Mouse (Mus musculus): ENCODE results near the gene Mettl21a. TPM values are rescaled to one million over a fixed set of nuclear protein-coding genes. Genes with fewer than 3 reads are reported as not detected.

Mettl21a gene
- polyA plus RNA-seq, 1 experiment from 2014 or later, result 16.3 TPM

- WGBS, result 61% methylated on average over 6 of the region's 6 CpGs
- Histone ChIP-seq H3K4me2 (ENCODE audit: low read length) (peak overlapping the region; percentile 90), H3K4me3 (replicated peaks; ENCODE audit: low read depth, low read length) (peak overlapping the region; percentile 85; the same call in 1 of the 2 replicates), H3K36me3 (ENCODE audit: insufficient read depth, low read length) (0 out of 2 replicates have a peak, but pooled peaks cover 3% of the 10 kb centered on the region), H3K27me3 (ENCODE audit: insufficient read depth, low read length) (no peaks in the 10 kb centered on the region), H3K27ac (no peak overlapping the region), H3K4me1 (replicated peaks; ENCODE audit: insufficient read depth, low read length) (0 out of 2 replicates have a peak, but pooled peaks cover 4% of the 10 kb centered on the region), H3K9me3 (replicated peaks; ENCODE audit: low read length) (no peaks in the 10 kb centered on the region), H3K9ac (ENCODE audit: low read depth, low read length) (no peak overlapping the region)
- ATAC-seq (replicated peaks; ENCODE audit: low FRiP score, low read depth) (no peak), DNase-seq (ENCODE audit: low spot score) (no peak)
- TF ChIP-seq CTCF (IDR thresholded peaks at IDR 0.05; ENCODE audit: low read depth), result no peak
Observed at GRCm38 (mm10) chr1:64616076-64616475, 966 bp downstream of the Mettl21a start.

GRCm38 (mm10) chr1:64615531-64615991 is 1.5 kb downstream of the Mettl21a start:
- Histone ChIP-seq H3K27ac (peak overlapping the region; percentile 47; the same call in 1 of the 2 replicates), H3K27me3 (ENCODE audit: insufficient read depth, low read length) (no peaks in the 10 kb centered on the region), H3K4me3 (replicated peaks; ENCODE audit: low read depth, low read length) (no peak overlapping the region), H3K4me1 (replicated peaks; ENCODE audit: insufficient read depth, low read length) (0 out of 2 replicates have a peak, but pooled peaks cover 4% of the 10 kb centered on the region), H3K9me3 (replicated peaks; ENCODE audit: low read length) (no peaks in the 10 kb centered on the region), H3K36me3 (ENCODE audit: insufficient read depth, low read length) (0 out of 2 replicates have a peak, but pooled peaks cover 3% of the 10 kb centered on the region), H3K9ac (ENCODE audit: low read depth, low read length) (no peak overlapping the region), H3K4me2 (ENCODE audit: low read length) (peak overlapping the region; percentile 90)
- DNase-seq (ENCODE audit: low spot score) (peak; percentile 46), ATAC-seq (replicated peaks; ENCODE audit: low FRiP score, low read depth) (no peak)
- no peak for TF ChIP-seq CTCF (IDR thresholded peaks at IDR 0.05; ENCODE audit: low read depth)
- WGBS, result 62% methylated on average over 11 of the region's 11 CpGs

GRCm38 (mm10) chr1:64614801-64615345 is 2.2 kb downstream of the Mettl21a start:
- Histone ChIP-seq H3K36me3 (ENCODE audit: insufficient read depth, low read length) (0 out of 2 replicates have a peak, but pooled peaks cover 3% of the 10 kb centered on the region), H3K9ac (ENCODE audit: low read depth, low read length) (no peak overlapping the region), H3K4me1 (replicated peaks; ENCODE audit: insufficient read depth, low read length) (0 out of 2 replicates have a peak, but pooled peaks cover 4% of the 10 kb centered on the region), H3K27ac (peak overlapping the region; percentile 47; the same call in 1 of the 2 replicates), H3K9me3 (replicated peaks; ENCODE audit: low read length) (no peaks in the 10 kb centered on the region), H3K27me3 (ENCODE audit: insufficient read depth, low read length) (no peaks in the 10 kb centered on the region), H3K4me3 (replicated peaks; ENCODE audit: low read depth, low read length) (no peak overlapping the region), H3K4me2 (ENCODE audit: low read length) (peak overlapping the region; percentile 90)
- 82% methylated on average over 10 of the region's 10 CpGs for WGBS
- DNase-seq (ENCODE audit: low spot score) (no peak), ATAC-seq (replicated peaks; ENCODE audit: low FRiP score, low read depth) (no peak)
- no peak for TF ChIP-seq CTCF (IDR thresholded peaks at IDR 0.05; ENCODE audit: low read depth)

GRCm38 (mm10) chr1:64614311-64614710 is 2.7 kb downstream of the Mettl21a start:
- H3K4me3 ChIP-seq (replicated peaks; ENCODE audit: low read depth, low read length), result no peak overlapping the region
- WGBS, result 88% methylated on average over 9 of the region's 9 CpGs
- H3K4me1 ChIP-seq (replicated peaks; ENCODE audit: insufficient read depth, low read length), result 0 out of 2 replicates have a peak, but pooled peaks cover 4% of the 10 kb centered on the region
- H3K27me3 ChIP-seq (ENCODE audit: insufficient read depth, low read length), result no peaks in the 10 kb centered on the region
- H3K27ac ChIP-seq, result no peak overlapping the region
- DNase-seq (ENCODE audit: low spot score), result no peak
- no peak overlapping the region for H3K4me2 ChIP-seq (ENCODE audit: low read length)
- no peak overlapping the region for H3K9ac ChIP-seq (ENCODE audit: low read depth, low read length)
- no peak for TF ChIP-seq CTCF (IDR thresholded peaks at IDR 0.05; ENCODE audit: low read depth)
- H3K9me3 ChIP-seq (replicated peaks; ENCODE audit: low read length), result no peaks in the 10 kb centered on the region
- ATAC-seq (replicated peaks; ENCODE audit: low FRiP score, low read depth), result no peak
- 0 out of 2 replicates have a peak, but pooled peaks cover 3% of the 10 kb centered on the region for H3K36me3 ChIP-seq (ENCODE audit: insufficient read depth, low read length)

GRCm38 (mm10) chr1:64609976-64610375 is 7.1 kb downstream of the Mettl21a start:
- Histone ChIP-seq H3K27ac (no peak overlapping the region), H3K27me3 (ENCODE audit: insufficient read depth, low read length) (no peaks in the 10 kb centered on the region), H3K4me3 (replicated peaks; ENCODE audit: low read depth, low read length) (no peak overlapping the region), H3K9ac (ENCODE audit: low read depth, low read length) (no peak overlapping the region), H3K9me3 (replicated peaks; ENCODE audit: low read length) (no peaks in the 10 kb centered on the region), H3K4me2 (ENCODE audit: low read length) (no peak overlapping the region), H3K36me3 (ENCODE audit: insufficient read depth, low read length) (peaks cover 17% of the 10 kb centered on the region), H3K4me1 (replicated peaks; ENCODE audit: insufficient read depth, low read length) (no peaks in the 10 kb centered on the region)
- ATAC-seq (replicated peaks; ENCODE audit: low FRiP score, low read depth) (no peak), DNase-seq (ENCODE audit: low spot score) (no peak)
- no peak for TF ChIP-seq CTCF (IDR thresholded peaks at IDR 0.05; ENCODE audit: low read depth)
- WGBS, result 80% methylated on average over 9 of the region's 9 CpGs

- Histone ChIP-seq H3K27ac (no peak overlapping the region), H3K9me3 (replicated peaks; ENCODE audit: low read length) (no peaks in the 10 kb centered on the region), H3K4me1 (replicated peaks; ENCODE audit: insufficient read depth, low read length) (no peaks in the 10 kb centered on the region), H3K4me3 (replicated peaks; ENCODE audit: low read depth, low read length) (no peak overlapping the region), H3K27me3 (ENCODE audit: insufficient read depth, low read length) (no peaks in the 10 kb centered on the region), H3K9ac (ENCODE audit: low read depth, low read length) (no peak overlapping the region), H3K4me2 (ENCODE audit: low read length) (no peak overlapping the region), H3K36me3 (ENCODE audit: insufficient read depth, low read length) (peaks cover 17% of the 10 kb centered on the region)
- no peak for TF ChIP-seq CTCF (IDR thresholded peaks at IDR 0.05; ENCODE audit: low read depth)
- no peak for ATAC-seq (replicated peaks; ENCODE audit: low FRiP score, low read depth)
- WGBS, result 75% methylated on average over 4 of the region's 4 CpGs
- no peak for DNase-seq (ENCODE audit: low spot score)
Observed at GRCm38 (mm10) chr1:64609145-64609544, 7.9 kb downstream of the Mettl21a start.

Measured in kidney, postnatal 0 days (tissue).